Mouse (Mus musculus) NIH3T3 (cell line): ENCODE data around the gene Sptssa.
"Not testable (repeated sequence)": the region's sequence is repeated elsewhere in the genome, so short reads cannot be mapped to it uniquely, and the experiment has no call there.

Experiments used
- DNase-seq: peaks from one replicate; pipeline ENCODE4 v3.0.0-alpha.2; 2012; ENCODE audit warnings: low read depth

Sptssa gene

GRCm38 (mm10) chr12:54656396-54657171 is at the start of gene Sptssa:
Gene Sptssa (minus strand): TSS chr12:54656573.
- peak; percentile 98 for DNase-seq

GRCm38 (mm10) chr12:54699394-54699793 is 43.0 kb upstream of the Sptssa start:
- DNase-seq = no peak

GRCm38 (mm10) chr12:54697791-54698250 is 41.4 kb upstream of the Sptssa start:
- peak; percentile 60 for DNase-seq

GRCm38 (mm10) chr12:54697003-54697597 is 40.7 kb upstream of the Sptssa start:
- DNase-seq = peak; percentile 85

- peak; percentile 98 for DNase-seq
Measured at GRCm38 (mm10) chr12:54696242-54697002, 40.0 kb upstream of the Sptssa start.

GRCm38 (mm10) chr12:54695511-54696241 is 39.3 kb upstream of the Sptssa start, which contains the start of gene Eapp:
Gene Eapp (minus strand): TSS chr12:54695897.
- DNase-seq = peak; percentile 97

- no peak for DNase-seq
Measured at GRCm38 (mm10) chr12:54694847-54695510, 38.6 kb upstream of the Sptssa start.

- no peak for DNase-seq
Measured at GRCm38 (mm10) chr12:54689082-54689481, 32.7 kb upstream of the Sptssa start.

GRCm38 (mm10) chr12:54683182-54683581 is 26.8 kb upstream of the Sptssa start:
- peak; percentile 44 for DNase-seq

- DNase-seq = no peak
Measured at GRCm38 (mm10) chr12:54676709-54677108, 20.3 kb upstream of the Sptssa start.

GRCm38 (mm10) chr12:54675396-54675795 is 19.0 kb upstream of the Sptssa start:
- DNase-seq = no peak

GRCm38 (mm10) chr12:54671262-54671661 is 14.9 kb upstream of the Sptssa start:
- no peak for DNase-seq

GRCm38 (mm10) chr12:54668141-54668540 is 11.8 kb upstream of the Sptssa start:
- no peak for DNase-seq

GRCm38 (mm10) chr12:54665526-54665925 is 9.2 kb upstream of the Sptssa start:
- DNase-seq = no peak

GRCm38 (mm10) chr12:54661470-54661869 is 5.1 kb upstream of the Sptssa start:
- DNase-seq = not testable (repeated sequence)

GRCm38 (mm10) chr12:54659901-54660300 is 3.5 kb upstream of the Sptssa start:
- no peak for DNase-seq

- no peak for DNase-seq
Measured at GRCm38 (mm10) chr12:54658425-54659092, 2.2 kb upstream of the Sptssa start.

- DNase-seq = no peak
Measured at GRCm38 (mm10) chr12:54657951-54658350, 1.6 kb upstream of the Sptssa start.

- DNase-seq = no peak
Measured at GRCm38 (mm10) chr12:54657226-54657625, 853 bp upstream of the Sptssa start.

- DNase-seq = no peak
Measured at GRCm38 (mm10) chr12:54656039-54656395, 356 bp downstream of the Sptssa start.
